Mouse (Mus musculus) forebrain, embryonic 13.5 days (tissue): ENCODE data around the gene Numbl. TPM values are rescaled to one million over a fixed set of nuclear protein-coding genes. Genes with fewer than 3 reads are reported as not detected.

Experiments used
- ATAC-seq: fragments of 200-750 bp; cut with Nextera tagmentation; 2 replicates; pipeline ENCODE4 v1.8.0; 2017
- H3K27ac ChIP-seq: fragments of 300-500 bp; sonication (generic); 2 replicates; pipeline ENCODE4 v1.5.1; 2015; ENCODE audit warnings: inconsistent platforms, mild to moderate bottlenecking, moderate library complexity
- H3K27me3 ChIP-seq: fragments of 300-500 bp; sonication (generic); 2 replicates; pipeline ENCODE4 v1.6.1; 2015; ENCODE audit warnings: mild to moderate bottlenecking, inconsistent platforms
- H3K36me3 ChIP-seq: fragments of 300-500 bp; sonication (generic); 2 replicates; pipeline ENCODE4 v1.6.1; 2015; ENCODE audit warnings: mild to moderate bottlenecking, inconsistent platforms; ENCODE audit not compliant: poor library complexity, severe bottlenecking
- H3K4me1 ChIP-seq: fragments of 300-500 bp; sonication (generic); 2 replicates; pipeline ENCODE4 v1.6.1; 2015; ENCODE audit warnings: inconsistent platforms
- H3K4me2 ChIP-seq: fragments of 300-500 bp; sonication (generic); 2 replicates; pipeline ENCODE4 v1.6.1; 2015; ENCODE audit warnings: inconsistent platforms, mild to moderate bottlenecking, moderate library complexity
- H3K4me3 ChIP-seq: fragments of 300-500 bp; sonication (generic); 2 replicates; pipeline ENCODE4 v1.5.1; 2015; ENCODE audit warnings: mild to moderate bottlenecking, inconsistent platforms
- H3K9ac ChIP-seq: fragments of 300-500 bp; sonication (generic); 2 replicates; pipeline ENCODE4 v1.6.1; 2015; ENCODE audit warnings: mild to moderate bottlenecking, inconsistent platforms
- H3K9me3 ChIP-seq: fragments of 300-500 bp; sonication (generic); replicated peaks from 2 replicates; pipeline ENCODE4 v1.6.1; 2016; ENCODE audit warnings: inconsistent platforms
- WGBS: fragments of 180-500 bp; shearing (Covaris S2); methylation state at CpG from one replicate; pipeline ENCODE4 v1.1.7; 2015; 5-methylcytosine and 5-hydroxymethylcytosine counted together
- polyA plus RNA-seq: library from polyadenylated mRNA; unstranded; fragments of >200 nt; fragmentation: Nextera tagmentation; extraction: Ambion mirVana; gene quantifications from 2 replicates; pipeline ENCODE4 v1.2.1, GENCODE M21; 2015

The Numbl gene
- polyA plus RNA-seq, 1 experiment from 2014 or later: 32.3 TPM

DNA sequence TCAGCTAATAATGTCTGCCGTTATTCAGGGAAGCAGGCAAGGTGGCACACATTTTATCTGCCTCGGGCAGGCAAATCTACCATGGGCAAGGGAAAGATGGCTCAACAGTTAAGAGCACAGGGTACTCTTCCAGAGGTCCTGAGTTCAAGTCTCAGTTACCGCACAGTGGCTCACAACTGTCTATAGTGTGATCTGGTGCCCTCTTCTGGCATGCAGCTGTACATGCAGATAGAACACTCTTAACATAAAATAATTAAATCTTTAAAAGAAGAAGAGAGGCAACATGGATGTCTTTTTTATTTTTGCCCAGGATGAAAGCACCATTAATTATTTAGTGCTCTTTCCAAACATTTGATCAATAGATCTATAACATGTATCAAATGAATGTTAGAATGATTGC, 19.0 kb downstream of the Numbl start:
- no peak overlapping the region for H3K4me3 ChIP-seq
- H3K27ac ChIP-seq: no peak overlapping the region
- no peak overlapping the region for H3K4me2 ChIP-seq
- H3K27me3 ChIP-seq: no peaks in the 10 kb centered on the region
- H3K36me3 ChIP-seq: peaks cover 91% of the 10 kb centered on the region
- 90% methylated on average over 3 of the region's 3 CpGs for WGBS
- no peak for ATAC-seq
- no peak overlapping the region for H3K9ac ChIP-seq
- no peaks in the 10 kb centered on the region for H3K4me1 ChIP-seq
- no peaks in the 10 kb centered on the region for H3K9me3 ChIP-seq

DNA sequence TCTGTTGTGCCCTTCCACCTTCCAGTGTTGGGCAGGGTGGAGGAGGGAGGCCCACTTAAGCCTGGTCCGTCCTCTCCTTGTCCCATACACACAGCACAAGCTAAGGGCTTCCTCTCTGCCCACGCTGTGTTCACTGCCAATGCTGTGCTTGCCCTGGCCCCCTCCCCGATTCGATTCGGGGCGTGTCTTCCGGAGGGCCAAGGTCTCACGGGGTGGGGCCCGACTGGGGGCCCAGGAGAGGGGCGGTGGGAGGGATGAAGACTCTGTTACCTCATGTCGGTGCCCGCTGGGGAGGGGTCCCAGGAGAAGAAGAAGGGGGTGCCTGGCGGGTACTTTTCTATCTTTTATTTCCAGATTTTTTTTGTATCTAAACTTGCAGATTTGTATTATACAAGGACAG, 23.5 kb downstream of the Numbl start:
- ATAC-seq: no peak
- H3K9me3 ChIP-seq: no peaks in the 10 kb centered on the region
- H3K4me2 ChIP-seq: no peak overlapping the region
- H3K27ac ChIP-seq: no peak overlapping the region
- no peak overlapping the region for H3K4me3 ChIP-seq
- 78% methylated on average over 13 of the region's 13 CpGs for WGBS
- peaks cover 61% of the 10 kb centered on the region for H3K36me3 ChIP-seq
- 0 out of 2 replicates have a peak, but pooled peaks cover 8% of the 10 kb centered on the region for H3K4me1 ChIP-seq
- H3K27me3 ChIP-seq: no peaks in the 10 kb centered on the region; the same call in 1 of the 2 replicates
- no peak overlapping the region for H3K9ac ChIP-seq

DNA sequence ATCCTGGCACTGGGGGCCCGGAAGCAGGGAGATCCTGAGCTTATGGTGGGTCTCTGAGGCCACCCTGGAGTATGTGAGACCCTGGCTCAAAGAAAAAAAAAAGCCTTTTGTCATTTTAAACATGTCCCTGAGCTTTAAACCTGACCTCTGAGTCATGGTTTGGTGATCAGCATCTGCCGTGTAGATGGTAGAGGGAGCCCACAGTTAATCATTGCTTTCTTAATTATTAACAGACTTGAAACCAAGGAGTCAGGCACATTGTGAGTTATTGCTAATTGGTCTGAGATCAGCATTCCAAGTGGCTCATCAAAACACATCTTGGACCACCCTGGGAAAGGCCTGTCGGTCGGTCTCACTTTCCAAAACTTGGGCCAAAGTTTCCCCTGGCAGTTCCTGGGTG, 24.0 kb downstream of the Numbl start:
- WGBS: 52% methylated on average over 4 of the region's 4 CpGs
- peaks cover 56% of the 10 kb centered on the region for H3K36me3 ChIP-seq
- H3K4me1 ChIP-seq: 0 out of 2 replicates have a peak, but pooled peaks cover 8% of the 10 kb centered on the region

DNA sequence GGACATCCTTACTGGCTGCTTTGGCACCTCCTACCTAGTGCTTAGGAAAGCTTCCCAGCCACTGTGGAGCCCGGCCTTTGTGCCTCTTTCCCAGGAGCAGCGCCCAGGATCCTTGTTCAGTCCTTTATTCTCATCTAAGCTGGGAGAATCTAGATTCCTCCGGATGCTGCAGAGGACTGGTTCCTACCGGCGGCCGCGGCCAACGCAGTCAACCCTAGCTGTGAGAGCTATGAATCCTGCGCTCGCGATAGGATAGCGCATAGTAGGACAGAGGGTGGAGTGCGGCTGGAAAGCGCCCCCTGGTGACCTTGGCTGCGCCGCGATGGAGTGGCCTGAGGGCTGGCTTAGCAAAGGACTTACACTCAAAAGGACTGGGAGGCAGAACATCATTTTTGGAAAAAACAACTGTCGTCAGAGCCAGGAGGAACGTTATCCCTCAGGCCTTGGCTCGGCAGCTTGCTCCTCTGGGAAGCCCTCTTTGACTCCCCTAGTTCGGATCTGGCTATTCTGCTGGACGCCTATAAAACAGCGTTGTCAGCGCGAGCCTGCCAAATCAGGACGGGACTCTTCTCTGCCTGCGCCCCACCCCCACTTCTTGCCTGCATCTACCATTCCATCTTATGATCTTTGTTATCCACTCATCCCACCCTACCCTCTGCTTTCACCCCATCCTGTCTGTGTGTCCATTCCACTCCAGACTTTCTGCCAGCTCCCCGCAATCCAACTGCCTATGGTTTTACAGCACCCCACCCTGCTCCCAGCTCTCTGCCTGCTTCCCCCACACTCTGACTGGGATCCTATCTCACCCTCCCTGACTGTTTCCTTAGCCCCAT, 26.8 kb downstream of the Numbl start:
- under 1% methylated on average over 28 of the region's 28 CpGs for WGBS
- no peaks in the 10 kb centered on the region for H3K9me3 ChIP-seq
- no peak overlapping the region for H3K27ac ChIP-seq
- peaks cover 28% of the 10 kb centered on the region for H3K36me3 ChIP-seq
- ATAC-seq: peak; percentile 61
- H3K9ac ChIP-seq: 0 out of 2 replicates have a peak overlapping the region, but pooled peaks have one; percentile 14
- H3K27me3 ChIP-seq: no peaks in the 10 kb centered on the region; the same call in 1 of the 2 replicates
- H3K4me2 ChIP-seq: peak overlapping the region; percentile 43
- H3K4me1 ChIP-seq: 0 out of 2 replicates have a peak, but pooled peaks cover 8% of the 10 kb centered on the region
- H3K4me3 ChIP-seq: no peak overlapping the region

More for the DNA sequence above, 24.0 kb downstream of the Numbl start:
- Histone ChIP-seq H3K9me3 (no peaks in the 10 kb centered on the region), H3K9ac (no peak overlapping the region), H3K4me2 (no peak overlapping the region), H3K27me3 (no peaks in the 10 kb centered on the region; the same call in 1 of the 2 replicates), H3K27ac (no peak overlapping the region), H3K4me3 (no peak overlapping the region)
- ATAC-seq: no peak

DNA sequence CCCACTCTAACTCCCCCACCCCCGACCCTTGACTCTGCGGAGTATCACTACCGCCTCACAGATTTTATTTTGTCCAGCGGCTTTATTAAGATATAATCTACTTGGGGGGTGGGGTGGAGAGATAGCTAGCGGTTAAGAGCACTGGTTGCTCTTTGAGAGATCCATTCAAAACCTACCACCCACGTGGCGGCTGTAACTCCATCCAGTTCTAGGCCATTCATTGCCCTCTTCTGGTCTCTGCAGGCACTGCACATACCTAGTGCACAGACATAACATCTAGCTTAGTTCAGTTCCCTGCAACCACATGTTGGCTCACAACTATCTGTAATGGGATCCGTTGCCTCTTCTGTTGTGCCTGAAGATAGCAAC, 27.4 kb downstream of the Numbl start:
- Histone ChIP-seq H3K36me3 (peaks cover 23% of the 10 kb centered on the region), H3K4me2 (peak overlapping the region; percentile 43), H3K9me3 (peaks cover 3% of the 10 kb centered on the region; the same call in 1 of the 2 replicates), H3K4me3 (no peak overlapping the region), H3K4me1 (0 out of 2 replicates have a peak, but pooled peaks cover 8% of the 10 kb centered on the region), H3K9ac (no peak overlapping the region), H3K27ac (no peak overlapping the region), H3K27me3 (no peaks in the 10 kb centered on the region; the same call in 1 of the 2 replicates)
- WGBS: 6% methylated on average over 8 of the region's 8 CpGs
- peak; percentile 85 for ATAC-seq

- 84% methylated on average over 7 of the region's 7 CpGs for WGBS
Observed at GRCm38 (mm10) chr7:27288732-27289131, 30.5 kb downstream of the Numbl start.

GRCm38 (mm10) chr7:27290555-27290954, 32.3 kb downstream of the Numbl start:
- Histone ChIP-seq H3K9ac (no peak overlapping the region), H3K27me3 (no peaks in the 10 kb centered on the region), H3K9me3 (peaks cover 3% of the 10 kb centered on the region; the same call in 1 of the 2 replicates), H3K4me3 (no peak overlapping the region), H3K27ac (no peak overlapping the region), H3K4me2 (no peak overlapping the region), H3K4me1 (0 out of 2 replicates have a peak, but pooled peaks cover under 1% of the 10 kb centered on the region), H3K36me3 (no peaks in the 10 kb centered on the region)
- no peak for ATAC-seq
- WGBS: 74% methylated on average over 2 of the region's 2 CpGs

More at GRCm38 (mm10) chr7:27288732-27289131, 30.5 kb downstream of the Numbl start:
- Histone ChIP-seq H3K4me2 (no peak overlapping the region), H3K9ac (no peak overlapping the region), H3K4me3 (no peak overlapping the region), H3K27me3 (no peaks in the 10 kb centered on the region; the same call in 1 of the 2 replicates), H3K4me1 (0 out of 2 replicates have a peak, but pooled peaks cover 8% of the 10 kb centered on the region), H3K27ac (no peak overlapping the region), H3K9me3 (peaks cover 3% of the 10 kb centered on the region; the same call in 1 of the 2 replicates), H3K36me3 (no peaks in the 10 kb centered on the region)
- ATAC-seq: no peak

DNA sequence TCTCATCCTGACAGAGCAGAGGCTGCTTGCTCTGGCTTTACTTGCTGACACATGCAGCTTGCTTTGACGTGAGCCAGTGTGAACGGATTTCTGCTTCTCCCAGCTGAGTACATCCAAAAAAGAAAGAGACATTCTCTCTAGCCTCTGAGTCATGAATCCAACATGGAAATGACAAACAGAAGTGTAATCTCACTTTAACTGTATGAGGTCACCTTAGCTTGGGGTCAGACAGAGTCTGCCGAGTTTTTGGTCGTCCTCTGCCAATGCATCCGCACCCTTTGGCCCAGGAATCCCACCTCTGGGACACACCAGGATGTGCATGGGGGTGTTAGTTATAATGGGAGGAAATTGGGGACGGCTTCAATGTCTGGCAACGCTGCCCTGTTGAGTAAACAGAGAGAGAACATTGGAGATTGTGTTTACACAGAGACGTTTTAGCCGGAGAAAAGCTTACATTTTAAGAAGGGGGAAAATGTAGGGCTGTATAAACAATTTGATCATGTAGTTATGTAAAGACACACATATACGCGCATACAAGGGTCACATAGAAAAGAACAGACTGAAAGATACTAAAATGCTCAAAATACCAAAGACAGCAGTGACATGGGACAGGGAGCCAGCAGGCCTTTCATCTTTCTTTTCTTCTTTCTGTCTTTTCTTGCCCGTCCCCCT, 33.7 kb downstream of the Numbl start:
- H3K9ac ChIP-seq: no peak overlapping the region
- no peak overlapping the region for H3K4me3 ChIP-seq
- no peaks in the 10 kb centered on the region for H3K36me3 ChIP-seq
- H3K9me3 ChIP-seq: peaks cover 3% of the 10 kb centered on the region; the same call in 1 of the 2 replicates
- no peaks in the 10 kb centered on the region for H3K4me1 ChIP-seq
- H3K4me2 ChIP-seq: no peak overlapping the region
- no peaks in the 10 kb centered on the region for H3K27me3 ChIP-seq
- H3K27ac ChIP-seq: no peak overlapping the region
- 81% methylated on average over 12 of the region's 12 CpGs for WGBS
- ATAC-seq: no peak

DNA sequence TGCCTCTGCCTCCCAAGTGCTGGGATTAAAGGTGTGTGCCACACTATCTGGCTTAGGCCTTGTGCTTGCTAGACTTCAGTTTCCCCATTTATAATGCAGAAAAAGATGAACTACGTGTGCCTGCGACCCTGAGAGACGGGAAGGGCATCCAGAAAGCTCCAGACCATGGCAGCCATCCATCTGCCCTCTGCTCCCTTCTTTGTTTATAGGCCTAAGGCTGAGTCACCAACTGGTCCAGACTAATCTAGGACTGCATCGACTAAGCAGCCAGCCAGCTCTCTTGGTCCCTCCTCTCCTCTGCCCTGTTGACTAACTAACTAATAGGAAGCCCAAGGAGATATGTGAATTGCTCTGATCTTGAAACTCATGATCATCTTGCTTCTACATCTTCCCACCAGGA, 37.7 kb downstream of the Numbl start:
- Histone ChIP-seq H3K4me2 (no peak overlapping the region), H3K27me3 (no peaks in the 10 kb centered on the region), H3K9ac (no peak overlapping the region), H3K4me1 (no peaks in the 10 kb centered on the region), H3K27ac (no peak overlapping the region), H3K9me3 (no peaks in the 10 kb centered on the region), H3K36me3 (no peaks in the 10 kb centered on the region), H3K4me3 (no peak overlapping the region)
- no peak for ATAC-seq
- 75% methylated on average over 4 of the region's 4 CpGs for WGBS

- ATAC-seq: no peak
- 88% methylated on average over 4 of the region's 4 CpGs for whole genome bisulfite sequencing
- no peaks in the 10 kb centered on the region for H3K36me3 ChIP-seq
Observed at GRCm38 (mm10) chr7:27296518-27296917, 38.3 kb downstream of the Numbl start.

GRCm38 (mm10) chr7:27298033-27298610, 39.9 kb downstream of the Numbl start:
- H3K4me2 ChIP-seq: no peak overlapping the region
- H3K4me1 ChIP-seq: no peaks in the 10 kb centered on the region
- H3K9ac ChIP-seq: no peak overlapping the region
- H3K36me3 ChIP-seq: no peaks in the 10 kb centered on the region
- no peak for ATAC-seq
- H3K4me3 ChIP-seq: no peak overlapping the region
- WGBS: 91% methylated on average over 16 of the region's 16 CpGs
- no peak overlapping the region for H3K27ac ChIP-seq
- 0 out of 2 replicates have a peak, but pooled peaks cover 3% of the 10 kb centered on the region for H3K27me3 ChIP-seq
- no peaks in the 10 kb centered on the region for H3K9me3 ChIP-seq

More at GRCm38 (mm10) chr7:27296518-27296917, 38.3 kb downstream of the Numbl start:
- no peak overlapping the region for H3K4me2 ChIP-seq
- no peaks in the 10 kb centered on the region for H3K9me3 ChIP-seq
- no peak overlapping the region for H3K27ac ChIP-seq
- no peaks in the 10 kb centered on the region for H3K27me3 ChIP-seq
- no peak overlapping the region for H3K4me3 ChIP-seq
- H3K4me1 ChIP-seq: no peaks in the 10 kb centered on the region
- no peak overlapping the region for H3K9ac ChIP-seq

GRCm38 (mm10) chr7:27298816-27299215, 40.6 kb downstream of the Numbl start:
- no peak overlapping the region for H3K27ac ChIP-seq
- no peak overlapping the region for H3K4me3 ChIP-seq
- H3K4me2 ChIP-seq: no peak overlapping the region
- no peaks in the 10 kb centered on the region for H3K4me1 ChIP-seq
- ATAC-seq: no peak
- WGBS: 88% methylated on average over 6 of the region's 6 CpGs
- no peaks in the 10 kb centered on the region for H3K9me3 ChIP-seq
- H3K36me3 ChIP-seq: no peaks in the 10 kb centered on the region
- no peak overlapping the region for H3K9ac ChIP-seq
- H3K27me3 ChIP-seq: 0 out of 2 replicates have a peak, but pooled peaks cover 3% of the 10 kb centered on the region
